Mouse (Mus musculus): ENCODE measurements around the gene Chfr. TPM values are rescaled to one million over a fixed set of nuclear protein-coding genes. Genes with fewer than 3 reads are reported as not detected.

Chfr gene
- 66.0 and 90.4 TPM in 2 replicates for total RNA-seq (2023)

DNA sequence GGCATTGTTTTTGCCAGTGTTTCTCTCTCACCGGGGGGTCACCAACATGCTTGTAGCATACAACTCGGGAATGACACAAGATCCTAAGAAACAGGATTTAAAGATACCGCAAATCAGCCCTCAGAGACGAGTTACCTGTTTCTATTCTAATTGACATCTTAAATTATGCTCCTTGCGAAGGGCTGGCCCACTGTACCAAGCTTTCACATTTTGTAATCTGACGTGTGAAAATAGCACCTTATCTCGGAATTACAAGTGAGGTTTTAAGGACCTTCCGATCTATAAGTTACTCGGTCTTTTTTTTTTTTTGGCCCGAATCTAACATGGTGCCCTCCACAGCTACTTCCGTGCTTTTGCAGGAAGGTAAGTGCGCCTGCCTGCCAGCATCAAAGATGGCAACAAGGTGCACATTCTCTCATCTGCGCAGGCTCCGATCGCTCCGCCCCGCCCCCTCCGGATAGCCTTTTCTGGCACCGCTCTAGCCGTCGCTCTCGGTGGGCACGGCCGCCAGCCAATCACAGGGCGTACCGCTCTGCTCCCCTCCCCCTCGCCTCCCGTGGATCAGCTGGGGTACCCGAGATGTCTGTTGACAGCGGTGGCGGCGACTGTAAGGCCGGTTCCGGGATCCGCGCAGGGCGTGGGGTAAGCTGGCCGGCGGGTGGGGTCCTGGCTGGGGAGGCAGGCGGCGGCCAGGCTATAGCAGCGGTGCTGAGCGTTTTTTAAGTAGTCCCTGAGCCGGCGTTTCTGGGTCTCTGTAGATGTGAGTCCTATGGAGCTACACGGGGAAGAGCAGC, at the start of gene Chfr:
TSS of gene Chfr (plus strand) at position 550 of the 794 bp plus-strand sequence.

DNA sequence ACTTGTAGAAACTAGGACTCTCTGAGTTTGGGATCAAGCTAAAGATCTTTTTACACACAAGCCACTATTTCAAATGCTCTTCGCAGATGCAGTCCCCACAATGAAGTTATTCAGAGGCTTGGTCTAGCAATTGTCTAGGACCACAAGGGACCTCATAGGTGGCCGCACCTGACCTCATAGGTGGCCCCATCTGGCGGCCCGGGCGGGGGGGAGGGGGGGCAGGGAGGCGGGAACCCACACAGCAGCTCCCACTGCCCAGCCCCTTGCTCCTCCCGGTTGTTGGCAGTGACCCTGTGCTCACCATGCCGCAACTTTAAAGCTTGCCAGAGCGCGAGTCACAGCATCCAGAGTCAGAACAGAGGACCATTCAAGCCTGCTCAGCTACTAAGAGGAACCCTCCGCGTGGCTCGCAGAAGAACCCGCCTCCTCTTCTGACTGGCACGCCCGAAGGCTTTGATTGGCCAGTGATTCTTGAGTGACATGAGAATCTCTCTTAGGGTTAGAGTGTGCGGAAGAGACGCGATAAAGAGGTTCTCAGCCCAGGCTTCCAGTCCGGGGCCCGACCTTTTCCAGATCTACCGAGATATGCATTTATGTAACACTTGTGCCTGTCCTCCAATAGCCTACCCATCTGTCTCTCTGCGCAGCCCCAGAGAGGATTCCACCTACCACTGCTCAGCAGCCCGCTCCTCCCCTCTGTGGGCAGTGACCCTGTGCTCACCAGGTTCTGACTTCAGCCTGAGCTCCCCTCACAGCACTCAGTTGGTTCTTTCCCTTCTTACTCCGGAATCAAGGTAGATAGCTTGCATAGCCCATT, 41.4 kb upstream of the Chfr start, which contains the start of gene Gm35315:
TSS of gene Gm35315 (minus strand) at position 391 of the 817 bp plus-strand sequence.

DNA sequence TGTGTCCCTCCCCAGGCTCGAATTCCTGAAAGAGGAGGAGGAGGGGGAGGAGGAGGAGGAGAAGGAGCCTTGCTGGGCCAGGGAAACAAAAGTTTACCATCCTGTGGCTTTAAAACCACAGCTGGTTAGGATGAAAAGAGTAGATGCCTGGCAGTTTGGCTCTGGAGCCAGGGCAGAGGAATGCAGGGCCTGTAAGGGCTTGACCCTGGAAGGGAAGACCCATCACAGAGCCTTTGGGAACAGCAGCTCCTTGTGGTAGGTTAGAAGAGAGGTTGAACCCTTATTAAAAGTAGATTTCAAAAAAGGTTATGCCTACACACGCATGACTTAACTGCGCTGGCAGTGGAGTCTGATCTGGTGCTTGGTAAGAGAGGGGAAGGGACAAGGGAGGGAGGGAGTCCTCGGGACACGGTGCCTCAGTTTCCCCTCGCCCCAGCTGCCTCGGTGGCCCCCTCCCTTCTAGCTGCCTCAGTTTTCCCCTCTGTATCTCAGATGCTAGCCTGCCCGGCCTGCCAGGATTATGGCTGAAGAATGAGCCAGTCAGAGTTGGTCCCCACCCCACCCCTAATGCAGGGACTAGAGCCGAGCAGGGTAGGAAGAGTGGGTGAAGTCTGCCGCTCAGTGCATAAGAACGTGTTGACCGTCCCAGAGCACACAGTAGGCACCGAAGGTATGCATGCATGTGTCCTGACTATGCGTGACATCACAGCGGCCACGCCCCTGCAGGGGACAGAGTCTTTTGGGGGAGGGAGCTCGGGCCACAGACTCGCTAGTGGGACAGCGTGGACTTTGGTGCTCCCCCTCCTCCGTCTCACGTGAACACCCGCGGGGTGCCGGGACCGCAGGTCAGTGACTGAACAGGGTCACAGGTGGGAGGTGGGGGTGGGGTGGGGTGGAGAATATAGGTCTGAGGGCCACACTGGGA, 35.7 kb upstream of the Chfr start, which contains the start of gene Plcxd1:
TSS of gene Plcxd1 (plus strand) at position 314 of the 925 bp plus-strand sequence.

DNA sequence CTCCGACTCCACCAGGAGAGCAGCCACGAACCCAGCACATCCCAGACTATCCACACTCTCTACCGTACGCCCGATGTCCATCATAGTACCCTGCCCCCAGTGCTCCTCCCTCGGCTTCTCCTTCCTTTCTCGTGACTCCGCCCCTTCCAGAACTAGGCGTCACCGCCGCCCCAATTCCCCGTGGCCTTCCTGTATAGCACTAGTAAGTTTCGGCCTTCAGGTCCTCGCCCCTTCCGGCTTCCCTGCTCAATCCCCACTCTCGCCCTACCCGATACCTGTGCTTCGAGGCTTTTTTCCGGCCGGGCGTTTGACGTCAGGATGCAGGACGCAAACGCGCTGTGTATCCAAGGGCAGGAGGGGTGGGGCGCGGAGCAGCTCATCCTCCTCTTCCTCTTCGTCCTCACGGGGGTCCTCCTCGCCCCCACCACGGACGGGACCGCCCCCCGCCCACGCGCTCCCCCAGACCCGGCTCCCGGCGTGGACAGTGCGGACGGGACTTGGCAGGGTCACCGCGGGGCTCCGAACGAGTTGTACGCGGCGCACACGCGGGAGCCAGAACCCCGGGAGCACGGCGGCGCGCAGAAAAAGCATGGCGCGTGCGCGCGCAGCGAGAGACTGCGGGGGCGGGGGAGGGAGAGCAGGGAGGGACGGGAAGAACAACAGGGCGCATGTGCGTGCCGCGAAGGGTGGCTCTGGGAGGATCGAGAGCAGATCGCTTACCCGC, 27.9 kb upstream of the Chfr start, which contains the start of gene Gtpbp6:
TSS of gene Gtpbp6 (minus strand) at position 617 of the 724 bp plus-strand sequence.

DNA sequence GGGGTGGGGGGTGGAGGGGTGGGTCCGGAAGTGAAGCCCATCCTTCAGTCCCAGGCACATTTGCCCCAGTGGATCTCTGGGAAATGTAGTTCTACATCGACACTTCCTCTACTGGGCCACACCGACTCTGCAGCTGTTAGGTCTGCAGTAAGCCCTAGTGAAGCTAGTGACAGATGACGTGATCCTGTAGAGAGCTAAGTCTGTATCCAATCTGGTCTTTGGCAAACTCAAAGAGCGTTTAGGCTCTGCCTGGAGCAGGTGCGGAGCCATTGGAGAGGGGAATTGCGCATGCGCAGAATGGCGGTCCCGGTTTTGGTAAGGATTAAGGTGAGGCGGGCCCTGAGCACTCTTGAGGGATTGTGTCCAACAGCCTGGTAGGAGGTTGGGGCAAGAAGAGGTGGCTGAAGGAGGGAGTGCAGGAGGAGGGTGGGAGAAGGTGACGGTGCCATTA, 25.6 kb upstream of the Chfr start, which contains the start of gene Zfp605:
TSS of gene Zfp605 (plus strand) at position 102 of the 451 bp plus-strand sequence.

DNA sequence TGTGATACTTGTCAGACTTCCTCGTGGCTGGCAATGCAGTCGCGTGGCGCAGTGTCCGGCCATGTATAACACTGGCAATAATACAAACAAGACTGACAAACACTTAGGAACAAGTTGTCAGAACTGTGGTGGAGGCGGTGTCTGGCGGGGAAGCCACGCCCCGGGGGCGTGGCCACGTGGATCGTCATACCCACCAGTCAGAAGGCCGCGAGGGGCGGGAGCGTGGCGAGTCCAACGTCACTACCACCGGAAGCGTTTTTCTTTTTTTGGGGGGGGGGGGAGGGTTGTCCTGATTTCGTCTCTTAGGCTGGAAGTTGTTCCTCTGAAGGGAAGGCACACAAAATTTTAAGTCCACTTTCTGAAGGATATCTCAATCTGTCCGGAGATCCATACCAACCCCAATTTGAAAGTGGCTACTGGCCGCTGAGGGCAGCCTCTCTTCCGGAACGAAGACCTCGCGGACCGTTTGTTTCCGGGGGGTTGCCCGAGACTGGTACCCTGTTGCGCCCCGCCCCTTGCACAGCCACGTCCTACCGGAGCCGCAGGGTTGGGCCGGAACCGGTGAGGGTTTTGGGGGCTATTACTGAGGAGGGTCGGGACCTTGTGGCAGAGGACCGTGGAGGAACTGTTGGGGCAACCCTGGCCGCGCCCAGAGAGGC, 40.8 kb downstream of the Chfr start, which contains the start of gene Golga3:
TSS of gene Golga3 (plus strand) at position 340 of the 659 bp plus-strand sequence.

Other genes starting within 250 kb of the Chfr start
- gene Gm15446, start 212.4 kb upstream of the Chfr start, total RNA-seq (2023): 6.8 and 7.7 TPM in 2 replicates
- gene Zfp932, start 139.3 kb upstream of the Chfr start, total RNA-seq (2023): 6.4 and 9.3 TPM in 2 replicates
- 3.3 and 7.6 TPM in 2 replicates for gene Gm17655, start 63.3 kb upstream of the Chfr start, total RNA-seq (2023)
- not detected in 2 replicates for gene Gm35315, start 41.4 kb upstream of the Chfr start, total RNA-seq (2023)
- not detected in 2 replicates for gene Plcxd1, start 35.9 kb upstream of the Chfr start, total RNA-seq (2023)
- gene Gtpbp6, start 27.6 kb upstream of the Chfr start, total RNA-seq (2023): 30.5 and 43.3 TPM in 2 replicates
- 2.6 and 2.7 TPM in 2 replicates for gene Zfp605, start 25.8 kb upstream of the Chfr start, total RNA-seq (2023)
- gene Golga3, start 40.9 kb downstream of the Chfr start, total RNA-seq (2023): 22.3 and 27.2 TPM in 2 replicates
- 52.5 and 58.4 TPM in 2 replicates for gene Ankle2, start 95.2 kb downstream of the Chfr start, total RNA-seq (2023)
- 11.3 and 13.7 TPM in 2 replicates for gene Pgam5, start 134.1 kb downstream of the Chfr start, total RNA-seq (2023)
- gene Pxmp2, start 150.3 kb downstream of the Chfr start, total RNA-seq (2023): 1.2 and 3.0 TPM in 2 replicates
- 21.3 and 27.8 TPM in 2 replicates for gene Pole, start 150.5 kb downstream of the Chfr start, total RNA-seq (2023)
- gene P2rx2, start 207.4 kb downstream of the Chfr start, total RNA-seq (2023): not detected in 2 replicates
- not detected in 2 replicates for gene Lrcol1, start 208.9 kb downstream of the Chfr start, total RNA-seq (2023)

Measured in neutrophil, adult 65 days (primary cell).